Mouse (Mus musculus) heart, adult 18-20 months (tissue): ENCODE data around the gene Gm9049. TPM values are rescaled to one million over a fixed set of nuclear protein-coding genes. Genes with fewer than 3 reads are reported as not detected.
A peak's percentile ranks its signal among the peaks of the same experiment; 100 is the strongest.
"Not testable (repeated sequence)": the region's sequence is repeated elsewhere in the genome, so short reads cannot be mapped to it uniquely, and the experiment has no call there.

ENCODE experiments used
- DNase-seq, 2 experiments: peaks; one replicate each; pipeline ENCODE4 v3.0.0; 2021 to 2022; ENCODE audit warnings: mixed read lengths in 1 of 2
- long read RNA-seq, 2 experiments: library from polyadenylated mRNA; stranded (forward); transcript quantifications; one replicate each; pipeline ENCODE4 v2.0.0; 2021
- total RNA-seq, 2 experiments: library from RNA; stranded (reverse); gene quantifications; 2 replicates each; pipeline ENCODE4 v1.2.3; 2021

Gm9049 gene
- total RNA-seq: not detected
- long read RNA-seq, experiment 1: 0 reads
- long read RNA-seq, experiment 2: 0 reads

DNA sequence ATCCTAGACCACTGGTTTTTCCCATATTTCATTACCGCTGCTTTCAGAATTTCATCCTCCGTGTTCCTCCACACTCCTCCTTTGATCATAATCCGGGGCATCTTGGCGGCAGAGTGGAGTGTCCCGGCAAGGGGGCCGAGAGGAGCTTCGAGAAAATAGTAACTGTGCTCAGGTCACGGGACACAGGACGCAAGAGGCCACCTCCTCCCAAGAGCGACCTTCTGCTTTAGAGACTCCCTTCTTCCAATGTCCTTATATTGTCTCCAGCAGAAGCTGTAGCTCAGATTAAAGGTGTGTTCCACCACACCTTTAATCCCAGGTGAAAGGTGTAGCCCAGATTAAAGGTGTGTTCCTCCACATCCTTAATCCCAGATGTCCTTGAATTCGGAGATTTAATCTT lies at the start of gene Gm9049:
Gm9049 (minus strand) TSS at position 101 of the 400 bp plus-strand sequence.
- not testable (repeated sequence) for DNase-seq

DNA sequence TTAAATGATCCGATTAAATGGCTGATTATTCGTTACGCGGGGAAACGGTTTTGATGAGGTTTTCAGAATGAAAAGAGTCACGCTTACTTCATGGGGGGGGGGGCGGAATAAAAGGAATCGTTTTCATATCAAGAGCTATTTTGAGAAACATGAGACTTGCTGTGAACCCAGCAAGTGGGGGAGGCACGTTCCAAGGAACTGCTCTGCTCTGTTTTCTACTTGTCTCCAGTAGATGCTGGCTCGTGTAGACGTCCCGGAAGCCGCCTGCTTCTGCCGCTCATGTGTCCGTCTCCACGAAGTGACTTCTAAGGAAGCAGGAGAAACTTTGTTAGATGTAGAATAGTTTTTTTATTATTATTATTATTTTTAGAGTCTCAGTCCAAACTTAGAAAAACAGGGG lies 46.0 kb upstream of the Gm9049 start:
- DNase-seq: no peak

DNA sequence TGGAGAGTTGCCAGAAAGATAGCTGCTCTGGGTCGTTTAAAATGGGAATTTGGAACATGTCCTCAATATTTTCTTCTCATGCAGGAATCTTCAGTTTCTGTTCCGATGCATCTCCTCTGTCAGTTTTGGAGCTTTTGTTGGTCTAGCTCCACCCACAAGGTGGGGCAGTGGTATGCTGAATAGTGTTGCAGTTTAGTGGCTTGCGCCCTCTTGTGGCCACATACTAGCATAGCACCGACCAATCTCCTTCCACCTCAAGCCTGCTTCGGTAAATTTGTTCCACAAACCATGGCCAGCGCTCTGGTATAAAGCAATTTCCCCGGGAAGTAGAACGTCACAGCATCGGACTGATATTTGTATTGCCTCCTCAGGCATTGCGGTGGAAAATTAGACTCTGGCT lies 16.5 kb upstream of the Gm9049 start:
- DNase-seq: peak; percentile 75 to 80

- DNase-seq: no peak
These were observed 15.6 kb upstream of the Gm9049 start for GRCm38 (mm10) chr10:118369518-118369917.

DNA sequence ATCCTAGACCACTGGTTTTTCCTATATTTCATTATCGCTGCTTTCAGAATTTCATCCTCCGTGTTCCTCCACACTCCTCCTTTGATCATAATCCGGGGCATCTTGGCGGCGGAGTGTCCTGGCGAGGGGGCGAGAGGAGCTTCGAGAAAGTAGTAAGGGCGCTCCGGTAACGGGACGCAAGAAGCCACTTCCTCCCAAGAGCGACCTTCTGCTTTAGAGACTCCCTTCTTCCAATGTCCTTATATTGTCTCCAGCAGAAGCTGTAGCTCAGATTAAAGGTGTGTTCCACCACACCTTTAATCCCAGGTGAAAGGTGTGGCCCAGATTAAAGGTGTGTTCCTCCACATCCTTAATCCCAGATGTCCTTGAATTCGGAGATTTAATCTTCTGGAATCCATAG lies 5.3 kb downstream of the Gm9049 start, which contains the start of gene Gm9048:
Gm9048 (minus strand) TSS at position 101 of the 400 bp plus-strand sequence.
- DNase-seq: not testable (repeated sequence)

DNA sequence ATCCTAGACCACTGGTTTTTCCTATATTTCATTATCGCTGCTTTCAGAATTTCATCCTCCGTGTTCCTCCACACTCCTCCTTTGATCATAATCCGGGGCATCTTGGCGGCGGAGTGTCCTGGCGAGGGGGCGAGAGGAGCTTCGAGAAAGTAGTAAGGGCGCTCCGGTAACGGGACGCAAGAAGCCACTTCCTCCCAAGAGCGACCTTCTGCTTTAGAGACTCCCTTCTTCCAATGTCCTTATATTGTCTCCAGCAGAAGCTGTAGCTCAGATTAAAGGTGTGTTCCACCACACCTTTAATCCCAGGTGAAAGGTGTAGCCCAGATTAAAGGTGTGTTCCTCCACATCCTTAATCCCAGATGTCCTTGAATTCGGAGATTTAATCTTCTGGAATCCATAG lies 10.8 kb downstream of the Gm9049 start, which contains the start of gene Gm9046:
Gm9046 (minus strand) TSS at position 101 of the 400 bp plus-strand sequence.
- DNase-seq: not testable (repeated sequence)

GRCm38 (mm10) chr10:118337731-118338130 lies 16.2 kb downstream of the Gm9049 start, which contains the start of gene Gm9045:
Gm9045 (minus strand) TSS chr10:118337831.
- DNase-seq: not testable (repeated sequence)

- DNase-seq: not testable (repeated sequence)
These were observed 21.6 kb downstream of the Gm9049 start, which contains the start of gene Gm9044 for GRCm38 (mm10) chr10:118332308-118332707. Gm9044 (minus strand) TSS chr10:118332408.

DNA sequence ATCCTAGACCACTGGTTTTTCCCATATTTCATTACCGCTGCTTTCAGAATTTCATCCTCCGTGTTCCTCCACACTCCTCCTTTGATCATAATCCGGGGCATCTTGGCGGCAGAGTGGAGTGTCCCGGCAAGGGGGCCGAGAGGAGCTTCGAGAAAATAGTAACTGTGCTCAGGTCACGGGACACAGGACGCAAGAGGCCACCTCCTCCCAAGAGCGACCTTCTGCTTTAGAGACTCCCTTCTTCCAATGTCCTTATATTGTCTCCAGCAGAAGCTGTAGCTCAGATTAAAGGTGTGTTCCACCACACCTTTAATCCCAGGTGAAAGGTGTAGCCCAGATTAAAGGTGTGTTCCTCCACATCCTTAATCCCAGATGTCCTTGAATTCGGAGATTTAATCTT lies 27.0 kb downstream of the Gm9049 start, which contains the start of gene Gm9040:
Gm9040 (minus strand) TSS at position 101 of the 400 bp plus-strand sequence.
- not testable (repeated sequence) for DNase-seq

DNA sequence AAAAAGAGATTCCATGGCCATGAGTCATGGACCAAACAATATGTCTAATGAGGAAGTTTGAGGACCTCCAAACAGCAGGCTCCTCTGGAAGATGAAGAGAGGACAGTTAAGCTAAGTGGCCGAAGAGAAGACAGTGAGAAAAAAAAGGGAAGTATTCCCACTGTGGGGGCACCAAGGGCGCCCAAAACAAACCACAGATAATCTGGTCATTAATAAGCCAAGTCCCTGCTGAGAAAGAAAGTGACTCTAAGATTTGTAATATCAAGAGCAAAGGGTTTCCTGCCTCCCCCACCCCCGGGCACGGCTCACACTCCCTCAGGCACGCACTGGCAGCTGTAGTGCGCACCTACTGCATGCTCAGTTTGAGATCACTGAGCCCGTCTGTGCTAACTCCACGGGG lies 34.9 kb downstream of the Gm9049 start:
- DNase-seq: peak in 1 of 2 experiments; percentile 5

DNA sequence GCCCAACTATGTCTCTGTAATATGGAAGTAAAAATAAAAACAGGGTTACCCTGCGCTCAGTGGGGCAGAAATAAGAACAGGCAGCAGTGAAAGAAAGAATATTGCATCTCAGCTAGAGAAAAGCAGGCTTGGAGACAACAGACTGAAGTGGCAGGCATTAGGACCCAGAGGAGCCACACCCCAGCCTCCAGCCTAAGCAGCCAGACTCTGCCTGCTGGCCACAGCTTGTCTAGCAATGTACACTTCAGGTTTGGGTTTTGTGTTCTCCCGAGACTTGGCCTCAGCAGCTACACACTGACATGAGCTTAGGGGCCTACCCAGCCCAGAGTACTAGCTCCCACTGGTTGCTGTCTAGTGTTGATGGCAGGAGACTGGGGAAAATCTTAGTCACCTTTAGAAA lies 51.8 kb downstream of the Gm9049 start:
- DNase-seq: not testable (repeated sequence)

Other genes starting within 250 kb of the Gm9049 start
- gene Mdm1, start 212.3 kb downstream of the Gm9049 start, total RNA-seq: 1 to 10 TPM; 4.3 to 5.2 TPM
- not detected for gene Il22, start 149.2 kb downstream of the Gm9049 start, total RNA-seq
- gene Gm32717, start 113.3 kb downstream of the Gm9049 start, total RNA-seq: under 1 TPM; 0.35 to 0.59 TPM
- gene Gm32802, start 95.4 kb downstream of the Gm9049 start, total RNA-seq: under 1 TPM; 0.35 to 0.59 TPM
- gene Iltifb, start 59.1 kb downstream of the Gm9049 start, total RNA-seq: not detected
- not detected for gene Gm9040, start 27.1 kb downstream of the Gm9049 start, total RNA-seq
- gene Gm9044, start 21.7 kb downstream of the Gm9049 start, total RNA-seq: not detected
- not detected for gene Gm9045, start 16.3 kb downstream of the Gm9049 start, total RNA-seq
- not detected for gene Gm9046, start 10.8 kb downstream of the Gm9049 start, total RNA-seq
- not detected for gene Gm9048, start 5.4 kb downstream of the Gm9049 start, total RNA-seq
- gene Ifng, start 86.9 kb upstream of the Gm9049 start, total RNA-seq: not detected